Mouse (Mus musculus): Measurements from ENCODE around the gene Eml4.

GRCm38 (mm10) chr17:83382752-83383151 lies 32.0 kb downstream of the Eml4 start:
- TF ChIP-seq CTCF (IDR thresholded peaks at IDR 0.05; ENCODE audit: low read depth, low read length) (no peak), GATA1 (IDR thresholded peaks at IDR 0.05; ENCODE audit: borderline replicate concordance, low read length) (no peak), TAL1 (conservative IDR thresholded peaks at IDR 0.05; ENCODE audit: low read depth, low read length) (no peak), GATA2 (IDR thresholded peaks at IDR 0.05; ENCODE audit: borderline replicate concordance, low read depth, low read length) (no peak)

Measured in G1E (cell line).